Mouse (Mus musculus): ENCODE measurements at regions not wholly inside any gene's neighbourhood (a gene's known extent, or its start where the extent isn't known, plus 50 kb on each side); places are given as distances from the start of the nearest gene placed in this dataset.

DNA sequence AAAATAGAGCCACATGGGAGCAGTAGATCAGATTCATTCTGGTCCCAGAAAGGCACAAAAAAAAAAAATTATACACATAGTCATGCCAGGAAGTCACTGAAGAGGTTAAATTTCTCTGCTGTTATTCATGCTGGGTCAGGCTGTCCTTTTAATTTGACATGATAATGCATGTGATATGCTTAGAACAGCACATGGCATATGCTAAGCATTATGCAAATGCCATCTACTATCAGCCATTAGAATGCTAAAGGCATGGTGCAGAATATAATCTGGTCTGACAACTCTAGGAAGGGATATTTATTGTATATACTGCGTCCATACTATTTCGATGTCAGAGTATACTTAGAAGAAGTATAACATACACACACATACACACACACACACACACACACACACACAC is 405.6 kb downstream of the AI429214 start:
- Histone ChIP-seq H3K9ac (no peak overlapping the region), H3K4me2 (no peak overlapping the region), H3K27me3 (no peaks in the 10 kb centered on the region), H3K4me3 (no peak overlapping the region), H3K36me3 (no peaks in the 10 kb centered on the region), H3K9me3 (no peaks in the 10 kb centered on the region), H3K4me1 (replicated peaks) (no peaks in the 10 kb centered on the region), H3K27ac (no peak overlapping the region)
- 87% methylated on average over 2 of the region's 2 CpGs for whole genome bisulfite sequencing
- no peak; the same call in 1 of the 2 replicates for ATAC-seq (ENCODE audit: low FRiP score)

DNA sequence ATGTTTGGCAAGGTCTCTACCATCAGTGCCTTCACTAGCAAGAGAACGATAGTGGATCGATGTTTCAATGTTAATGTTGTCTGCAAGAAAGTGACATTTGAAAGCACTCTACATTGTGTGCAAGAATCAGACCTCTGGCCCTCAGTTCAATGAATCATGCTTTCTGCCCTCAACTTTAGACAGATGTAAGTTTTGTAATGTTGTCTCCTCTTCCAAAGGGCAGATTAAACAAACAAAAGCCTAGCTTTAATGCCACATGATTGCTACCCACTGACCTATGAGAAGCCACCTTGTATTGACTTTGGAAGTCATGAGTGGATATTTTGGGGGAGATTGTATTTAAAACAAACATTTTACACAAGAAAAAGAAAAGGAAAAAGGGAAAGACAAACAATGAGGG is 429.2 kb downstream of the AI429214 start:
- H3K36me3 ChIP-seq = no peaks in the 10 kb centered on the region
- H3K9ac ChIP-seq = no peak overlapping the region
- no peak overlapping the region for H3K4me3 ChIP-seq
- H3K9me3 ChIP-seq = no peaks in the 10 kb centered on the region
- no peak for ATAC-seq (ENCODE audit: low FRiP score)
- no peak overlapping the region for H3K4me2 ChIP-seq
- H3K27me3 ChIP-seq = no peaks in the 10 kb centered on the region
- 68% methylated on average over 2 of the region's 2 CpGs for WGBS
- no peak overlapping the region for H3K27ac ChIP-seq
- no peaks in the 10 kb centered on the region for H3K4me1 ChIP-seq (replicated peaks)

DNA sequence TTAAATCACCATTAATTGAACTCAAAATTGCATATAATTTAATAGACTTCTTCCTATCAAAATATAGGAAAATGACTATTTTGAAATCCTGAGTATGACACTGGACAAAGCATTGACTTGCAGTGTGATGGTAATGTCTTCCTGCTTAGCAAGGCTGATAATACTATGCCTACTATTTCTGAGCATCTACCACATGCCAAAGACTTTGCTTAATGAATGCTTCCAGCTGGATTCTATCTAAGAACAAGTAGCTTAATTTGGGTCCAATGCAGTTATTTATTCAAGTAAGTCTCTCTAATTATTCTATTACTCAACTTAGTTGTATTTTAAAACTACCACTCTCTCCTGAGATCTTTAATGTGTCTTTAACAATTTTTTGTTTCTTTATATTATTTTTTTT is 431.2 kb downstream of the AI429214 start:
- no peak for ATAC-seq (ENCODE audit: low FRiP score)
- H3K9me3 ChIP-seq = no peaks in the 10 kb centered on the region
- no peak overlapping the region for H3K9ac ChIP-seq
- no peaks in the 10 kb centered on the region for H3K27me3 ChIP-seq
- no peaks in the 10 kb centered on the region for H3K36me3 ChIP-seq
- no peaks in the 10 kb centered on the region for H3K4me1 ChIP-seq (replicated peaks)
- H3K27ac ChIP-seq = no peak overlapping the region
- H3K4me2 ChIP-seq = no peak overlapping the region
- H3K4me3 ChIP-seq = no peak overlapping the region

DNA sequence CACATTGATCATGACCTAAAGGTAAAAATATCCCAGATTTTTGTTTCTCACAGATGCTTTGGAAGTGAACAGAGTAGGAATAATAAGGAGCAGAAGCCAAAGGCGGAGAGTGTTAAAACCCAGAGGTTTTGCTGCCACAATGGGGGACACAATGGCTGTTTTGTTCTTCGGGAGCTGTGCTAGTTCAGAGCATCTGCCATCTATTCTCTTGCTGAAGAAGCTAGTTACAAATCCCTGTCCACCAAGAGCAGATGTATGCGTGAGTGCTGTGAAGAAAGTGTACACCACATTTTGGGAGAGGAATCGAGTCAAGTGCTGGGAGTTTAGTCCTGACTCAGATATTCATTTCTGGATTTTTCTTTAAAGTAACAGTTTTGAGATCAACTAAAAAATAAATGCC is 435.4 kb downstream of the AI429214 start:
- 42% methylated on average over 4 of the region's 4 CpGs for WGBS
- Histone ChIP-seq H3K4me2 (no peak overlapping the region), H3K9me3 (no peaks in the 10 kb centered on the region), H3K27me3 (no peaks in the 10 kb centered on the region), H3K36me3 (no peaks in the 10 kb centered on the region), H3K9ac (no peak overlapping the region), H3K27ac (no peak overlapping the region), H3K4me1 (replicated peaks) (no peaks in the 10 kb centered on the region), H3K4me3 (no peak overlapping the region)
- no peak for ATAC-seq (ENCODE audit: low FRiP score)

DNA sequence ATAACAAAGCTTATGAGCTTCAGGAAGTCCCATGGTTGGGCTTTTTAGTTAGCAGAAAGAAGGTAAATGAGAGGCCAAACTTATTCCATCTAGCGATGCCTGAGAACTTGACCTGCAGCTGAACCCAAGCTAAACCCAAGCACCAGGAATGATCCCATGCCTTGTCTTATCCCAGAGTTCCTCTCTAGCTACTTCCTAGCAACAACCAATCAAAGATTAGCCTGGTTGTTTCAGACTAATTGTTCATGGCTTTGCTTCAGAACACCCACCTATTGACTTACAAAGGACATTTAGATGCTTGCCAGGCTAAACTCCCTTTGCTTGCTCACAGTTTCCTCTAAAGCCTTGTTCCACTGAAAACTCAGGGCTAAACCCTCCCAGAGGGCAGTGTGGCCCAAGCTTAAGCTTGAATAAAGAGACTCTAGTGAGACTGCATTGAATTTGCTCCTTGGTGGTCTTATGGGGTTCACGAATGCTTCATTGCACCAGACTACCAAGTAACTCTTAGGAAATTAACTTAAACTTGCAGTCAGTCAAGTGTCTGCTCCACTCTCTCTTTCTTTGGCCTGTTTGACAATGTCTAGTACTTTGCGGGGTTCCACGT is 467.2 kb downstream of the AI429214 start:
- no peak overlapping the region for H3K4me3 ChIP-seq
- ATAC-seq (ENCODE audit: low FRiP score) = peak; percentile 54; the same call in 1 of the 2 replicates
- no peak overlapping the region for H3K27ac ChIP-seq
- no peak overlapping the region for H3K9ac ChIP-seq
- H3K4me1 ChIP-seq (replicated peaks) = no peaks in the 10 kb centered on the region
- 60% methylated on average over 4 of the region's 4 CpGs for WGBS
- no peaks in the 10 kb centered on the region for H3K27me3 ChIP-seq
- no peaks in the 10 kb centered on the region for H3K9me3 ChIP-seq
- no peak overlapping the region for H3K4me2 ChIP-seq
- H3K36me3 ChIP-seq = no peaks in the 10 kb centered on the region

DNA sequence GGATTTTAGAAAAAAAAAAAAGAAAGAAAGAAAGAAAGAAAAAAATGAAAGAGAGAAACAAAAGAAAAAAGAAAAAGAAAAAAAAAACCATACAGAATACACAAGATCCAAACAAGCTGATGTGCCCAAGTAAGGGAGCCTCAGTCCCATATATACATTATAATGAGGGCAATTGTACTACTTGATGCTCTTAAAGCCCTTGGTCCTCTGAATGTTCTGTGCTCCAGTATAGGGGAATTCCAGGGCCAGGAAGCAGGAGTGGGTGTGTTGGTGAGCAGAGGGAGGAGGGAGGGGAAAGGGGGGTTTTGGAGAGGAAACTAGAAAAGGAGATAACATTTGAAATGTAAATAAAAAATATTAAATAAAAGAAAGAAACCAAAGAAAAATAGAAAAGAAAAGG is 472.2 kb downstream of the AI429214 start:
- H3K4me1 ChIP-seq (replicated peaks) = no peaks in the 10 kb centered on the region

DNA sequence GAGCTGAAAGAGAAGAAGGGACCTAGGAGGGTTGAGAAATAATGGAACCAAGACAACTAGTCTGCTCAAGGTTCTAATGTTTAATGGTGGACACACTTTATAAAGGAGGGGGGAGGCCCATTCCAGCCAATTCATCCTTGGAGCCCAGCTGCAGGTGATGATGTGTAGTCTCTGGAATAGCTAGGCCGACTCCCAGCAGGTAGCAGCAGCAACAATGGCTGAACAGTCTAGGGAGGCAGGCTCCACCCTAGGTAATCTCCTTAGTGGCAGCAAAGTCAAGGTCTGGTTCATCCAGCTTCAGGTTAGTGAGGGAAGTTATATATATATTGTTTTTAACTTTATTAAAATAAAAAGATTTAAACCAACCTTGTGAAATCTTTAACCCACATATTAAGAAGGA is 474.3 kb downstream of the AI429214 start:
- H3K9me3 ChIP-seq = no peaks in the 10 kb centered on the region
- H3K4me3 ChIP-seq = no peak overlapping the region
- no peaks in the 10 kb centered on the region for H3K36me3 ChIP-seq
- 96% methylated on average over 1 of the region's 1 CpGs for WGBS
- no peak for ATAC-seq (ENCODE audit: low FRiP score)
- H3K9ac ChIP-seq = no peak overlapping the region
- H3K4me1 ChIP-seq (replicated peaks) = no peaks in the 10 kb centered on the region
- H3K27me3 ChIP-seq = no peaks in the 10 kb centered on the region
- H3K27ac ChIP-seq = no peak overlapping the region
- no peak overlapping the region for H3K4me2 ChIP-seq

More for the DNA sequence above, 472.2 kb downstream of the AI429214 start:
- no peaks in the 10 kb centered on the region for H3K27me3 ChIP-seq
- H3K4me3 ChIP-seq = no peak overlapping the region
- no peak overlapping the region for H3K27ac ChIP-seq
- H3K36me3 ChIP-seq = no peaks in the 10 kb centered on the region
- ATAC-seq (ENCODE audit: low FRiP score) = no peak
- no peak overlapping the region for H3K9ac ChIP-seq
- no peaks in the 10 kb centered on the region for H3K9me3 ChIP-seq
- no peak overlapping the region for H3K4me2 ChIP-seq
